Mouse (Mus musculus) heart, embryonic 15.5 days (tissue): Measurements from ENCODE around the gene Ado. TPM values are rescaled to one million over a fixed set of nuclear protein-coding genes. Genes with fewer than 3 reads are reported as not detected.

Experiments used
- ATAC-seq: fragments of 200-750 bp; cut with Nextera tagmentation; replicated peaks from 2 replicates; pipeline ENCODE4 v1.8.0; 2017; ENCODE audit warnings: low read depth, moderate TSS enrichment; ENCODE audit not compliant: insufficient number of reproducible peaks, insufficient read depth, low FRiP score
- H3K27ac ChIP-seq: fragments of 300-500 bp; sonication (generic); 2 replicates; pipeline ENCODE4 v1.5.1; 2015; ENCODE audit warnings: mild to moderate bottlenecking, inconsistent platforms
- H3K27me3 ChIP-seq: fragments of 300-500 bp; sonication (generic); 2 replicates; pipeline ENCODE4 v1.6.1; 2015; ENCODE audit warnings: inconsistent platforms
- H3K36me3 ChIP-seq: fragments of 300-500 bp; sonication (generic); 2 replicates; pipeline ENCODE4 v1.6.1; 2015; ENCODE audit warnings: mild to moderate bottlenecking, inconsistent platforms
- H3K4me1 ChIP-seq: fragments of 300-500 bp; sonication (generic); replicated peaks from 2 replicates; pipeline ENCODE4 v1.6.1; 2015; ENCODE audit warnings: inconsistent platforms
- H3K4me2 ChIP-seq: fragments of 300-500 bp; sonication (generic); 2 replicates; pipeline ENCODE4 v1.6.1; 2015; ENCODE audit warnings: inconsistent platforms, mild to moderate bottlenecking, moderate library complexity
- H3K4me3 ChIP-seq: fragments of 300-500 bp; sonication (generic); 2 replicates; pipeline ENCODE4 v1.5.1; 2015; ENCODE audit warnings: mild to moderate bottlenecking, inconsistent platforms
- H3K9ac ChIP-seq: fragments of 300-500 bp; sonication (generic); 2 replicates; pipeline ENCODE4 v1.6.1; 2015; ENCODE audit warnings: mild to moderate bottlenecking, inconsistent platforms
- H3K9me3 ChIP-seq: fragments of 300-500 bp; sonication (generic); replicated peaks from 2 replicates; pipeline ENCODE4 v1.6.1; 2016; ENCODE audit warnings: inconsistent platforms
- WGBS: fragments of 180-500 bp; shearing (Covaris S2); methylation state at CpG from one replicate; pipeline ENCODE4 v1.1.7; 2015; ENCODE audit warnings: mixed read lengths; 5-methylcytosine and 5-hydroxymethylcytosine counted together
- polyA plus RNA-seq: library from polyadenylated mRNA; unstranded; fragments of >200 nt; fragmentation: Nextera tagmentation; extraction: Ambion mirVana; gene quantifications from 2 replicates; pipeline ENCODE4 v1.2.1, GENCODE M21; 2015

Gene Ado
- polyA plus RNA-seq, 1 experiment from 2014 or later: 42.1 TPM

DNA sequence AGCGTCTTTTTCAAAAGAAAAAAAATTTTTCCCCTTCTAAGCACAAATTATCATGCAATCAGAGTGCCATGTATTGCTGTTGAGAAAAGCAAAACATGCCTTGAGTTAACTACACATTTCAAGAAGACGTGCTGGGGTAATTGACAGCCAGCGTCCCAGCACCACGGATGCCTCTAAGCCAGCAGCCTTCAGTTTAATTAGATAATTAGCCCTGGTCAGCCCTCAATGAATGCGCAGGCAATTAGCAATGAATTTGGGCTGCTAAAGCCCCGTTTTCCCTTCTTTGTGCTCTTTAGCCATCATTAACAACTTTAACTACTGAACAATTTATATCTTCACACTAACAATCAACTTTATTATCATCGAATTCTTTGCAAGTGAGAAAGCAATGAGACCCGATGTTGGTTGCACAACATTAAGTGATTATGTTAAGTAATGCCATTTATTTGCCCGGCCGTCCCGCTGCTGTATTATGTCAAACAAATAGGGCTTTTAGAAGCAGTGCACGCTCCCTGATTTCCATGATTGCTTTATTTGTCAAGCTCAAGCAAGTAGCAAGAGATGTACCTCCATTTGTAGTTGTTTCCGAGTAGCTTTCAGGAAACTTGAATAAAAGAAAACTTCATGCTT lies 11.1 kb upstream of the Ado start:
- no peak overlapping the region for H3K9ac ChIP-seq
- no peaks in the 10 kb centered on the region for H3K27me3 ChIP-seq
- no peaks in the 10 kb centered on the region for H3K4me1 ChIP-seq
- H3K9me3 ChIP-seq: no peaks in the 10 kb centered on the region
- H3K27ac ChIP-seq: no peak overlapping the region
- 68% methylated on average over 13 of the region's 13 CpGs for WGBS
- H3K4me2 ChIP-seq: no peak overlapping the region
- no peak for ATAC-seq
- no peaks in the 10 kb centered on the region for H3K36me3 ChIP-seq
- H3K4me3 ChIP-seq: no peak overlapping the region

DNA sequence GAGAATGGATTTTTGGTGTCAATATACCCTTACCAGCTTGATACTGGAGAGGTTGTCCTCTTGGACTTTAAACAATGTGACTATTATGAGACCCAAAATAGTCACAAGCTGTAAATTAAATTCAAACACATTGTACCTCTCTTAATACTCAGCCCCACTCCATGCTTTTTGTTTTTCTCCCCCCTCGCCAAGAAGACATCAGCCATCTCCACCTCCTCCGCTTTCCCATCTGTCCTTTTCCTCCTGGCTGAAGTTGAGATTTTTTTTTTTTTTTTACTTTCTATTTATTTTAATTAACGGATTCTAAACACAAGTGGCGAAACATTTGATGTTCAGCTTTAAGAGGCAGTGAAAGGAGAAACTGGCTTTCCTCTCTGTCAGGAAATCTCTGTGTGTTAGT lies 9.3 kb upstream of the Ado start:
- Histone ChIP-seq H3K36me3 (no peaks in the 10 kb centered on the region), H3K4me1 (no peaks in the 10 kb centered on the region), H3K4me3 (no peak overlapping the region), H3K9me3 (no peaks in the 10 kb centered on the region), H3K4me2 (no peak overlapping the region), H3K9ac (no peak overlapping the region), H3K27ac (no peak overlapping the region), H3K27me3 (no peaks in the 10 kb centered on the region)
- no peak for ATAC-seq
- 76% methylated on average over 4 of the region's 4 CpGs for WGBS

DNA sequence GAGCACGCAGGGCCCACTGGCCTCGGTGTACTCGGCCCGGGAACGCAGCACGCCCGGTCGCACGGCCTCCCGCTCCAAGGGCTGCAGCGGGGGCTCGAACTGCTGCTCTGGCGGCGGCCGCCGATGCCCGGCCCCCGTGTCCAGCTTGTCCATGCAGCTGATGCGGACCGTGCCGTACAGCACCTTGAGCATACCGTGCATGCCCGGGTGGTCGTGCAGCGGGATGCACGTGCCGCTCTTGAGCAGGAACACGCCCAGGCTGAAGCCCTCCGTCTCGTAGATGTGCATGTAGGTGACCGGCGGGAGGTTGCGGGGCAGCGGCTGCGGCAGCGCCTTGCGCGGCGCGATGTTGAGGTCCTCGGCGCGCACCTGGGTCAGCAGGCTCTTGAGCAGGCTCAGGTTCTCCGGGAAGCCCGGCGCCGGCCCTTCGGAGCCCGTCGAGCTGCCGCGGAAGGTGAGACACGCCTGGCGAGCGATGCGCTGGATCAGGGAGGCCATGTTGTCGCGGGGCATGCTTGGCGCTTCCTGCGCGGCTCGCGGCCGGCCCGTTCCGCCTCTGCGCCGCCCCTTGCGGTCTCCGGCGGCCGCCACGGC lies 397 bp downstream of the Ado start:
- peaks cover 31% of the 10 kb centered on the region for H3K4me1 ChIP-seq
- peak overlapping the region; percentile 93 for H3K4me2 ChIP-seq
- peak overlapping the region; percentile 95 for H3K27ac ChIP-seq
- H3K9me3 ChIP-seq: no peaks in the 10 kb centered on the region
- peak; percentile 59 for ATAC-seq
- H3K4me3 ChIP-seq: peak overlapping the region; percentile 84
- H3K27me3 ChIP-seq: no peaks in the 10 kb centered on the region
- H3K36me3 ChIP-seq: 0 out of 2 replicates have a peak, but pooled peaks cover 4% of the 10 kb centered on the region
- WGBS: under 1% methylated on average over 56 of the region's 73 CpGs
- peak overlapping the region; percentile 85 for H3K9ac ChIP-seq

GRCm38 (mm10) chr10:67547850-67548260 lies 900 bp downstream of the Ado start:
- H3K9me3 ChIP-seq: no peaks in the 10 kb centered on the region
- no peak; the same call in 1 of the 2 replicates for ATAC-seq
- peak overlapping the region; percentile 85 for H3K9ac ChIP-seq
- no peaks in the 10 kb centered on the region for H3K27me3 ChIP-seq
- H3K4me2 ChIP-seq: peak overlapping the region; percentile 93
- H3K36me3 ChIP-seq: 0 out of 2 replicates have a peak, but pooled peaks cover 4% of the 10 kb centered on the region
- H3K4me3 ChIP-seq: peak overlapping the region; percentile 84
- under 1% methylated on average over 20 of the region's 20 CpGs for WGBS
- peak overlapping the region; percentile 95 for H3K27ac ChIP-seq
- H3K4me1 ChIP-seq: peaks cover 31% of the 10 kb centered on the region

DNA sequence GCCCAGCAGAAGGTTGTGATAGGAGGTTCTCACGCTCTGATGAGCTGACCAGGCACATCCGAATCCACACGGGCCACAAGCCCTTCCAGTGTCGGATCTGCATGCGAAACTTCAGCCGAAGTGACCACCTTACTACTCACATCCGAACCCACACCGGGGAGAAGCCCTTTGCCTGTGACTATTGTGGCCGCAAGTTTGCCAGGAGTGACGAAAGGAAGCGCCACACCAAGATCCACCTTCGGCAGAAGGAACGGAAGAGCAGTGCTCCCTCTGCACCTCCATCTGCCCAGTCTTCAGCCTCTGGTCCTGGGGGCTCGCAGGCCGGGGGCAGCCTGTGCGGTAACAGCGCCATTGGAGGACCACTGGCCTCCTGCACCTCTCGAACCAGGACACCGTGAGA lies 8.2 kb downstream of the Ado start:
- no peak overlapping the region; the same call in 1 of the 2 replicates for H3K9ac ChIP-seq
- peaks cover 47% of the 10 kb centered on the region for H3K27me3 ChIP-seq
- H3K9me3 ChIP-seq: no peaks in the 10 kb centered on the region
- 26% methylated on average over 19 of the region's 19 CpGs for whole genome bisulfite sequencing
- H3K4me2 ChIP-seq: peak overlapping the region; percentile 28
- ATAC-seq: no peak
- H3K36me3 ChIP-seq: 0 out of 2 replicates have a peak, but pooled peaks cover 4% of the 10 kb centered on the region
- H3K4me3 ChIP-seq: 0 out of 2 replicates have a peak overlapping the region, but pooled peaks have one; percentile 4
- H3K4me1 ChIP-seq: peaks cover 43% of the 10 kb centered on the region
- H3K27ac ChIP-seq: no peak overlapping the region

GRCm38 (mm10) chr10:67539401-67539730 lies 9.4 kb downstream of the Ado start:
- H3K4me2 ChIP-seq: peak overlapping the region; percentile 99
- peak overlapping the region; percentile 75 for H3K4me3 ChIP-seq

GRCm38 (mm10) chr10:67538585-67539400 lies 10.0 kb downstream of the Ado start:
- ATAC-seq: no peak
- no peak overlapping the region for H3K27ac ChIP-seq
- H3K4me3 ChIP-seq: peak overlapping the region; percentile 75
- H3K4me2 ChIP-seq: peak overlapping the region; percentile 99
- 1% methylated on average over 49 of the region's 50 CpGs for WGBS
- H3K9me3 ChIP-seq: no peaks in the 10 kb centered on the region
- peaks cover 65% of the 10 kb centered on the region for H3K27me3 ChIP-seq
- no peaks in the 10 kb centered on the region for H3K36me3 ChIP-seq
- H3K9ac ChIP-seq: peak overlapping the region; percentile 16; the same call in 1 of the 2 replicates
- H3K4me1 ChIP-seq: peaks cover 49% of the 10 kb centered on the region

More at GRCm38 (mm10) chr10:67539401-67539730, 9.4 kb downstream of the Ado start:
- ATAC-seq: no peak
- WGBS: 34% methylated on average over 6 of the region's 6 CpGs
- Histone ChIP-seq H3K9ac (no peak overlapping the region), H3K4me1 (peaks cover 49% of the 10 kb centered on the region), H3K36me3 (0 out of 2 replicates have a peak, but pooled peaks cover under 1% of the 10 kb centered on the region), H3K27me3 (peaks cover 60% of the 10 kb centered on the region), H3K27ac (no peak overlapping the region), H3K9me3 (no peaks in the 10 kb centered on the region)

DNA sequence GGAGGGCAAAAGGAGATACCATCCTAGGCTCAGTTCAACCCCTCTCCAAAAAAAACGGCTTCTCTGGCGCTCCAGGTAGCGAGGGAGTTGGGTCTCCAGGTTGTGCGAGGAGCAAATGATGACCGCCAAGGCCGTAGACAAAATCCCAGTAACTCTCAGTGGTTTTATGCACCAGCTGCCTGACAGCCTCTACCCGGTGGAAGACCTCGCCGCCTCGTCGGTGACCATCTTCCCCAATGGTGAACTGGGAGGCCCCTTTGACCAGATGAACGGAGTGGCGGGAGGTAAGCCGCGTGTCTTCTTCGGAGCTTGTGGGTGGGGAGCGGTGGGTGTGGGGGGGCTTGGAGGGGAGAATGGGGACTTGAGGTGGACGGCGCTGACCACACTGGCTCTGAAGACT lies 10.6 kb downstream of the Ado start:
- under 1% methylated on average over 19 of the region's 19 CpGs for WGBS
- Histone ChIP-seq H3K9ac (peak overlapping the region; percentile 65; the same call in 1 of the 2 replicates), H3K36me3 (no peaks in the 10 kb centered on the region), H3K4me2 (peak overlapping the region; percentile 99), H3K9me3 (no peaks in the 10 kb centered on the region), H3K4me1 (peaks cover 49% of the 10 kb centered on the region), H3K4me3 (peak overlapping the region; percentile 75), H3K27me3 (peaks cover 72% of the 10 kb centered on the region), H3K27ac (no peak overlapping the region)
- no peak for ATAC-seq

DNA sequence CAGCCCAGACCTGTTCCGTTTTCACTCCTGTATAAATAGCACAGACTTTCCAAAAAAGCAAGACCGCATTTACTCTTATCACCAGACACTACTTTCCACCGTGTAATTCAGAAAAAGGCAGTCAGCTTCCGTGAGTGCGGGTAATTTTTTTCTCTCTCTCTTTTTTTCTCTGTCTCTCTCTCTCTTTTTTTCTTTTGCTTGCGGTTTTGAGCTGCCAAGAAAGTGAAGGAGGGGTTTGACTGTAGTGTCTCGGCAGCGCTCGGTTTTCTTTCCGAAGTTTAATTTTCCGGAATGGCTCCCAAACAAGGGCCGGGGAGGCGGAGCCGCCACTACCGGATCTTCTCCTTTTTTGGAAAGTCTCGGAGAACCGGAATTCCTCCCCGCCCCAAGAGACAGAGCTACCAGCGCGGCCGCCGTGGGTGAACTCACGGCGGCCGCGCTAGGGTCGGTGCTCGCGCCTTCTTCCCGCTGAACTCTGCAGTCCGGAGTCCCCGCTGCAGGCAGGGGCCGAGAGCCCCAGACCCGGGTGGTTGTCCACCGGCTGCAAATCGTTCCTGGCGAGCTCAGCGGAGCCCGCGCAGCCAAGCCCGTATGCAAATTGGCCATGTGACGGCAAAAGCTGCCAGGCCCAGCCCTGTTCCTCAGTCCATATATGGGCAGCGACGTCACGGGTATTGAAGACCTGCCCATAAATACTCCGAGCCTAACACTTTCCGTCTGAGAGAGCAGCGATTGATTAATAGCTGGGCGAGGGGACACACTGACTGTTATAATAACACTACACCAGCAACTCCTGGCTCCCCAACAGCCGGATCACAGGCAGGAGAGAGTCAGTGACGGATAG lies 11.4 kb downstream of the Ado start:
- Histone ChIP-seq H3K27ac (peak overlapping the region; percentile 83), H3K27me3 (peaks cover 79% of the 10 kb centered on the region), H3K4me2 (peak overlapping the region; percentile 99), H3K4me1 (peaks cover 49% of the 10 kb centered on the region), H3K4me3 (peak overlapping the region; percentile 75), H3K36me3 (no peaks in the 10 kb centered on the region), H3K9ac (peak overlapping the region; percentile 65), H3K9me3 (no peaks in the 10 kb centered on the region)
- peak; percentile 81 for ATAC-seq
- under 1% methylated on average over 51 of the region's 51 CpGs for WGBS

DNA sequence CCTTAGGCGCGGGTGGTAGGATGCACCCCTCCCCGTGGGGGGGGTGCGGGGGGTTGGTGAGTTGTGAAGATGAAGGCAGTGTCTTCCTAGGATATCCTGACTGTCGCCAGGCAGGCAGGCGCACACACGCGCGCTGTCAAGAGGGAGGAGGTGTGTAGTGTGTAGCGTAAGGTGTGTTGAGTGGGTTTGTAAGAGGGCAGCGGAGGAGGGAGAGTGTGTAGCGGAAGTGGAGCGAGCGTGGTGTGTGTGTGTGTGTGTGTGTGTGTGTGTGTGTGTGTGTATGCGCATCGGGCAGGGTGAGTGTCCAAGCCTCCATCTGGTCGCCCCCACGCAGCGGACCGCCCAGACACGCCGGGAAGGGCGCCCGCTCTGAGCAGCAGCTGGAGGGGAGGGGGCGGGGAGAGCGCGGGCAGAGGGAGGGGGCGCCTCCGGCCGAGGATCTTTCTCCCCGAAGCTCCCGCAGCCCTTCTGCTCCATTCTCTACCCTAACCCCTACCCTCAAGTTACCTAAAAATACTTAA lies 12.1 kb downstream of the Ado start:
- peak overlapping the region; percentile 75 for H3K4me3 ChIP-seq
- H3K4me2 ChIP-seq: peak overlapping the region; percentile 99
- WGBS: under 1% methylated on average over 23 of the region's 32 CpGs
- peak; percentile 16; the same call in 1 of the 2 replicates for ATAC-seq
- H3K27ac ChIP-seq: peak overlapping the region; percentile 83
- H3K9me3 ChIP-seq: no peaks in the 10 kb centered on the region
- H3K36me3 ChIP-seq: no peaks in the 10 kb centered on the region
- peaks cover 80% of the 10 kb centered on the region for H3K27me3 ChIP-seq
- H3K4me1 ChIP-seq: peaks cover 49% of the 10 kb centered on the region
- peak overlapping the region; percentile 65 for H3K9ac ChIP-seq
